Mouse (Mus musculus) lung, postnatal 0 days (tissue): ENCODE data around the gene Tspan18.

Experiments
- CTCF ChIP-seq: IDR thresholded peaks from 2 replicates; pipeline ENCODE4 v1.5.1; 2016; ENCODE audit warnings: antibody characterized with exemption, mild to moderate bottlenecking
- EP300 ChIP-seq: IDR thresholded peaks from 2 replicates; pipeline ENCODE4 v1.6.1; 2016; ENCODE audit warnings: antibody characterized with exemption, mild to moderate bottlenecking, control low read depth

DNA sequence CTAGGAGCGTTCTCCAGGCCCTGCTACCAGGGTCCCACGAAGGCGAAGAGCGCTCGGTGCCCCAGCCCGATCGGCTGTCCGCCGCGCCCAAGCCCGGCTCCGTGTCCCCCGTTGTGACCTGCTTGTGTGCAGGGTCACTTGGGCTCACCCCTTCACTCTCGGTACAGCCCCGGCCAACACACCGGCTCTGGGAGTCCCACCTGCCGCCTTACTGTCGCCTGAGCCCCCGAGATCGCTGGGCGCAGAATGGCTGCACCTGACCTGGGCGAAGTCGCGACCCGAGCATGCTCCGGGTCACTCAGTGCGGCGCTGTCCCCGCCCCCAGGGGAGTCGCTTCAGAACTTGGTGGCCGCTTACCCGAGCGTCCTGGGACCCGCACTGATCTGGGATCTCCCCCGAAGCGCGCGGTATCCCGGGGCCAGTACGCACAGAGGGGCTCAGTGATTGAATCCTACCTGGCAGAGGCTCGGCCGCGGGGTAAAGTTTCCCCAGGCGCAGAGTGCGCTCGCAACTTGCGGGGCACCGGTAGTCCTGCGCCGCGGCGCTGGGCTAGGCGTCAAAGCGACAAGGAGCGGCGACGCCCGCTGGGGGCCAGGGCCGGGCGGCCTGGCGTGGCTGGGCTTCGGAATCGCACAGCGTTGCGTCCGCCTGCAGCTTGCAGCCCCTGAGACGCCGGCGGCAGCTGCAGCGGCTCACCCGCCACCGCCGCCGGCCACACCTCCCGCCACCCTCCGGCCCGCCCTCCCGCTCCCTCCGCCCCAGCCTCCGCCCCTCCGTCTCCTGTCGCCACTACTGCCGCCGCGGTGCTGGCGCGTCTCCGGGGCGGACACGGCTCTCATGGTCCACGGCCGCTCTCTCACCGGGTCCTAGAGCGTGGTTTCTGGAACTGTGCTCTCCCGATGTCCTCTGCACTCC, at the start of gene Tspan18:
- no peak for TF ChIP-seq CTCF
- TF ChIP-seq EP300, result no peak
